Mouse (Mus musculus): ENCODE measurements around the gene Spint1. TPM values are rescaled to one million over a fixed set of nuclear protein-coding genes. Genes with fewer than 3 reads are reported as not detected.

The Spint1 gene
- polyA plus RNA-seq, 3 experiments from 2014 or later: 0.28 TPM; not detected in 2

DNA sequence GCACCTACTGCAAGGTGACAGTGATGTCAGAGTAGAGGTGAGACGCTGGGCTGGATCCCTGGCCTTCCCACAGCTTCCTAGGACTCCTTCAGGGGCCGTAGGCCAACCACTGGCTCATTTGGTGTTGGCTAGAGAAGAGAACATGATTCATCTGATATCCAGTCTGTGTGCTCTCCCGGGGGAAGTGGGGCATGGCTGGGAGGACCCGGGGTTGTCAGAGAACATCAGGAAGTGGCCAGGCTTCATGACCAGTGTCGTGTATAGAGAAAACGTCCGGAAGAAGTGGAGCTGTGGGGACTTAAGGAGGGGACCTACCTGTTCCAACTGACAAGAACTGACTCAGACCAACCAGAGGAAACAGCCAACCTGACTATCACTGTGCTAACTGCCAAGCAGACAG lies 8.1 kb downstream of the Spint1 start:
- no peak for ATAC-seq

- no peak for ATAC-seq
Observed at GRCm38 (mm10) chr2:119247904-119248303, 10.7 kb downstream of the Spint1 start.

GRCm38 (mm10) chr2:119249592-119250061 lies 12.5 kb downstream of the Spint1 start:
- no peak for ATAC-seq

DNA sequence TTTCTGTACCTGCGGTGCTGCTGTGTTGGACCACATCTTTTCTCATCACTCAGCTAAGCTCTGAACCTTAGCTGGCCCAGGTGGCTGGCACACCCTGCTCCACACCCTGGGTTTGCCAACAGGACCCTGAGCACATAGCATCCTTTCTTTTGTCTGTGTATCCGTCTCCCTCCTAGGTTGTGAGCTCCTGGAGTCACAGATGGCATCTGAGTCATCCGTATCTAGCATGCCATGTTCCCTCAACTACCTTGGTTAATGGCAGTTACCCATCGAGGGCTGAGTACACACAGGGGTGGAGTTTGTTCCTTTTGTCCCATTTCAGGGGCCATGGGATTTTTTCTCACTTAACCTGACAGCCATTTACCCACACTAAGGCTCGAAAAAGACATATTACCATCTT lies 13.2 kb downstream of the Spint1 start:
- no peak for ATAC-seq

GRCm38 (mm10) chr2:119250826-119251478 lies 13.8 kb downstream of the Spint1 start:
- peak; percentile 95 for ATAC-seq

GRCm38 (mm10) chr2:119254976-119255375 lies 17.8 kb downstream of the Spint1 start:
- ATAC-seq: no peak

- no peak for ATAC-seq
Observed at GRCm38 (mm10) chr2:119260518-119260917, 23.4 kb downstream of the Spint1 start.

- no peak for ATAC-seq
Observed at GRCm38 (mm10) chr2:119261326-119261725, 24.2 kb downstream of the Spint1 start.

DNA sequence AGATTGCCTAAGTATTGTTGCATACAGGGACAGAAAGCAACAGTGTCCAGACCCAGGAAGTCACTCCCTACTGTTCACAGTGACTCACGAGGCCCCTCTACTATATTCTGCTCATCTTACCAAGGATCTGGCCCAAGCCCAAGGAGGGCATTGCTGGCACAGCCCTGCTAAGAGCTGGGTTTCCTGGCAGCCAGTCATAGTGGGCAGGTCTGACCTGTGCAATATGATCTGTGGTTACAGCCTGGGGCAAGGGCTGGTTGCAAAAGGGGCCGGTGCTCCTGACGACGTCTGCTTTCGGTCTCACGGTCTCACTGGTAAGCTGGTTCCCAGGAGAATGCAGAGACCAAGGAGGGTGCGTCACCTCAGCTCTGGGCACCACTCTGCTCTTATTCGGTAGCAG lies 25.8 kb downstream of the Spint1 start:
- no peak for ATAC-seq

- no peak for ATAC-seq
Observed at GRCm38 (mm10) chr2:119263813-119264212, 26.7 kb downstream of the Spint1 start.

DNA sequence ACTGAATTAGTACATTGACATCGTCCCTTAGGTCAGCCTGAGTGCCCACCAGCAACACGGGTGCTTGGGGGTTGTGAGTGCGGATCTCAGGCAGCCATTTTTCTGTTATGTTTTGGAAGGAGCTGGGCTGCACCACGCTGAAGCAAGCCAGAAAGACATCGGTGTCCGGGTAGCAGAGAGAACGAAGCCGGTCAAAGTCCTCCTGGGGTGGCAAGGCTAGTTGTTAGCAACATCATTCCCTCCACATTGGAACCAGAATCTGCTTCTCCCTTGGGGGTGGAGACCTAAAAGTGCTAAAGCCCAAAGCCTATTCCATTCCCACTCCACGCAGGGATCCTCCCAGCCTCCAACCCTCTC lies 33.1 kb downstream of the Spint1 start:
- no peak for ATAC-seq

- ATAC-seq: peak; percentile 32
Observed at GRCm38 (mm10) chr2:119270643-119271331, 33.6 kb downstream of the Spint1 start, which contains the start of gene Rhov. Gene Rhov, minus strand, starts transcription at chr2:119271272.

DNA sequence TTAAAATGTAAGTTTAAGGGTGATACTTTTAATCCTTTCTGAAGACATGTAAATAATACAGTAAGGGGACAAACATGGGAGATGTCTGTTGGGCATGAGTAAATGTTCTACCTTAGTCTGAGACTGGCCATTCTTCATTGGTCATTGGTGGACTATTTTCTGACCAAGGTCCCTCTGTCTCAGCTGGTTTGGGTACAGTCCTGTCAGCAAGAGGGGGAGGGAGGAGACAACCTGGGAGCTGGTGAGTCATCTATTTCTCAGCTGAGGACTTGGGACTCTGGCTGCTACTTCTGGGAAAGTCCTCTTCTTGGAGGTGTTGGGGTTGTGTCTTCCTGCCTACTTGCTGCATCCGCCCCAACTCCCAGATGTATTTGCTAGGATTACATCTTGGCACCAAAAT lies 37.0 kb downstream of the Spint1 start:
- ATAC-seq: no peak

GRCm38 (mm10) chr2:119276926-119277325 lies 39.8 kb downstream of the Spint1 start:
- ATAC-seq: no peak

DNA sequence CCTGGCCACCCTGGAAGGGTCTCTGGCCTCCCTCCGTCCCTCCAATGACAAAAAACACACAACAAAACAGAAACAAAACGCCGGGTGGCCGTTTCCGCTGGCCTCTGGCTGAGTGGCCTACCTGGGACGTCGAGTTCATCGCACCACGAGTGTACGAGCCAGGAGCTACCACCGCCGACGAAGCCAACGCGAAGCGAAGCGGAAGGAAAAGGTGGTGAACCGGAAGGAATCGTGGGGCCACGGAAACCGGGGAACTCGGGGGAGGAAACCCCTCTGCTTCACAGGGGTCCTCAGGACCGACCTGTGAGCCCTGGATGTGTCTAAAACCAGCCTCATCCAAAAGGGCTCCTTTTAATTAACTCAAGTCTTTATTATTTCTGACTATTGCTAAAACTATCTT lies 40.6 kb downstream of the Spint1 start:
- no peak for ATAC-seq

DNA sequence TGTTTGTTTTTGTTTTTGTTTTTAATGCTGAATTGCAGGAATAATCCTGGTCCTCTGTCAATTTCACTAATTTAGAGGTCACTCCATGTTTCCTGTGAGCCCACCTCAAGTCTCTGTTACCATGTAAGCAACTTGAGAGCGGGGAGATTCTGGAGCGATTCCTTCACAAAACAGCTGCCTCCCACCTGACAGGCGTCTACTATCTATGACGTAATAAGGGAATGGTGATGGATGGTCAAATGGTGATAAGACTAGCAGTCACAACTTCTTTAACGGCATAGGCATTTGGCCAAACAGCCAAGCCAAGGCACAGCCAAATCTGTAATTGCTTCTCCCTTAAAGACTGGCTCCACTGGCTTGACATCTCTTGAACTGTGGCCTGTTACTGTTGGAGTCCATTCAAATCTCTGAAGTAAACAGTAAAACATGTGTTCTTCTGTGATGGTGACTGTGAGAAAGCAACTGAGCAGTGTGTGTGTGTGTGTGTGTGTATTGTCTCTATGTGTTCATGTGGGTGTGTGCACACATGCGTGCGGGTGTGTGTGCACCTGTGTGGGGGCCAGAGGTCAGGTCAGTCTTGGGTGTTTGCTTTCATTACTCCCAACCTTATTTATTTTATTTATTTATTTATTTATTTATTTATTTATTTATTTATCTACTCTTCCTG lies 44.9 kb downstream of the Spint1 start:
- no peak for ATAC-seq

DNA sequence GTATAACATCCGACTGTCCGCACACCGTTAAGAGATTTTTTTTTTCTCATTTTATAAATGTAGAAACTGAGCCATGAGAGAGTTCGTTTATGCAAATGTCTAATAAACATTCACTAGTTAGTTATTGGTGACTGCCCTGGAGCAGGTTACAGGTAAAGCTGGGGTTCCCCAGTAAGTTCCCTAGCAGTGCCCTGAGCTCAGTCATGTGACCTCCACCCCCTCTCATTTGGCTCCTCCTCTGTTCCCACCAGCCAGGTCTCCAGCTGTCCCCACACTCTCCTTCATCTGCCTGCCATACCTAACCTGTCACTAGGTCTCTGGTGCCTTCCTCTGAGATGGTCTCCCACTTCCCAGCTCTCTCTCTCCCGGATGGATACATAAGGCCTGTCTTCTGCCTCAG lies 50.2 kb downstream of the Spint1 start:
- ATAC-seq: no peak

- ATAC-seq: peak; percentile 98
Observed at GRCm38 (mm10) chr2:119288270-119288882, 51.2 kb downstream of the Spint1 start, which contains the start of gene Vps18. Gene Vps18, plus strand, starts transcription at chr2:119288740.

GRCm38 (mm10) chr2:119289014-119289416 lies 51.9 kb downstream of the Spint1 start:
- no peak for ATAC-seq

GRCm38 (mm10) chr2:119292281-119292680 lies 55.1 kb downstream of the Spint1 start:
- no peak for ATAC-seq

DNA sequence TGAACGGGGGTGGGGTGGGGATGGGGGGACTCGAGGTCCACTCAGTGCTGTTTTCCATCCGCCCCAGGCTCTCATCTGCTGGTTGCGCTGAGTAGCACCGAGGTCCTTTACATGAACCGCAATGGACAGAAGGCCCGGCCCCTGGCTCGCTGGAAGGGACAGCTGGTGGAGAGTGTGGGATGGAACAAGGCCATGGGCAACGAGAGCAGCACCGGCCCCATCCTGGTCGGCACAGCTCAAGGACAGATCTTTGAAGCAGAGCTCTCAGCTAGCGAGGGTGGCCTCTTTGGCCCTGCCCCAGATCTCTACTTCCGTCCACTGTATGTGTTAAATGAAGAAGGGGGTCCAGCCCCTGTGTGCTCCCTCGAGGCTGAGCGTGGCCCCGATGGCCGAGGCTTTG lies 55.7 kb downstream of the Spint1 start:
- ATAC-seq: no peak

DNA sequence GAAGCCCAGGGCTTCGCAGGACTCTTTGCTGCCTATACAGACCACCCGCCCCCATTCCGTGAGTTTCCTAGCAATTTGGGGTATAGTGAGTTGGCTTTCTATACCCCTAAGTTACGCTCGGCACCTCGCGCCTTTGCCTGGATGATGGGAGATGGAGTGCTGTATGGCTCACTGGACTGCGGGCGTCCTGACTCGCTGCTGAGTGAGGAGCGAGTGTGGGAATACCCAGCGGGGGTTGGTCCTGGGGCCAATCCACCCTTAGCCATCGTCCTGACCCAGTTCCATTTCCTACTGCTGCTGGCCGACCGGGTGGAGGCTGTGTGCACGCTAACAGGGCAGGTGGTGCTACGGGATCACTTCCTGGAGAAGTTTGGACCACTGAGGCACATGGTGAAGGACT lies 56.1 kb downstream of the Spint1 start:
- no peak for ATAC-seq

DNA sequence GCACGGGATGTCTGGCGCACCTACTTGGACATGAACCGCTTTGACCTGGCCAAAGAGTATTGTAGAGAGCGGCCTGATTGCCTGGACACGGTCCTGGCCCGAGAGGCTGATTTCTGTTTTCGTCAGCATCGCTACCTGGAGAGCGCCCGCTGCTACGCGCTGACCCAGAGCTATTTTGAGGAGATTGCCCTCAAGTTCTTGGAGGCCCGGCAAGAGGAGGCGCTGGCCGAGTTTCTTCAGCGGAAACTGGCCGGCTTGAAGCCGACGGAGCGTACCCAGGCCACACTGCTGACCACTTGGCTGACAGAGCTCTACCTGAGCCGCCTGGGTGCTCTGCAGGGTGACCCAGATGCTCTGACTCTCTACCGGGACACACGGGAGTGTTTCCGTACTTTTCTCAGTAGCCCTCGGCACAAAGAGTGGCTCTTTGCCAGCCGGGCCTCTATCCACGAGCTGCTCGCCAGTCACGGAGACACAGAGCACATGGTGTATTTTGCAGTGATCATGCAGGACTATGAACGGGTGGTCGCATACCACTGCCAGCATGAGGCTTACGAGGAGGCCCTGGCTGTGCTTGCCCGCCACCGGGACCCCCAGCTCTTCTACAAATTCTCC lies 56.7 kb downstream of the Spint1 start:
- ATAC-seq: no peak
